Comparison of ENCODE assay signal across 23 mouse cellular contexts in genomic region chr9:60610194-60610593, GRCm38 (mm10).
DNase-seq lines count a peak whose midpoint lies in the region; ATAC-seq and TF ChIP-seq lines count a peak whose summit lies in the region.
"Had no signal": no experiment of that assay in that cellular context is flagged by ENCODE, and none has a peak within 500 bp of the region (broad histone marks: within the 10 kb centered on the region; RNA-seq: fewer than 3 reads in every experiment).

No protein-coding gene starts in this region.

- no peaks in the 10 kb centered on the region for H3K36me3 ChIP-seq in liver, postnatal 0 days (replicated peaks; ENCODE audit: insufficient read depth, low read length)
- H3K36me3 ChIP-seq in liver, embryonic 12.5 days, result no peaks in the 10 kb centered on the region
- H3K36me3 ChIP-seq in intestine, embryonic 15.5 days, result no peaks in the 10 kb centered on the region; the same call in 1 of the 2 replicates
- no peaks in the 10 kb centered on the region for H3K36me3 ChIP-seq in intestine, postnatal 0 days (ENCODE audit: control insufficient read depth, insufficient read depth)
- H3K36me3 ChIP-seq: stomach, embryonic 15.5 days had no signal

- ATAC-seq in liver, postnatal 0 days, result no peak
- no peak for ATAC-seq in liver, embryonic 12.5 days
- peak; percentile 75 for ATAC-seq in intestine, embryonic 15.5 days
- 0 out of 2 replicates have a peak, but pooled peaks have one; percentile 24 for ATAC-seq in intestine, postnatal 0 days
- ATAC-seq: forebrain, embryonic 16.5 days; inflammation-experienced regulatory T-cells, adult 6 months had no signal

- no peaks in the 10 kb centered on the region for H3K27me3 ChIP-seq in liver, postnatal 0 days (ENCODE audit: insufficient read depth, low read length)
- H3K27me3 ChIP-seq in liver, embryonic 12.5 days (replicated peaks), result no peaks in the 10 kb centered on the region
- H3K27me3 ChIP-seq in intestine, embryonic 15.5 days (replicated peaks), result no peaks in the 10 kb centered on the region
- no peaks in the 10 kb centered on the region for H3K27me3 ChIP-seq in intestine, postnatal 0 days (replicated peaks; ENCODE audit: control insufficient read depth, insufficient read depth, low read length)
- H3K27me3 ChIP-seq: neural tube, embryonic 15.5 days; stomach, embryonic 15.5 days had no signal

- 59% methylated on average over 13 of the region's 13 CpGs for WGBS in liver, postnatal 0 days (ENCODE audit: insufficient replicate concordance)
- 61% methylated on average over 13 of the region's 13 CpGs for WGBS in liver, embryonic 12.5 days (ENCODE audit: insufficient replicate concordance)
- 49% methylated on average over 13 of the region's 13 CpGs for WGBS in intestine, embryonic 15.5 days
- WGBS in intestine, postnatal 0 days, result 28% methylated on average over 13 of the region's 13 CpGs

- no peak overlapping the region for H3K9ac ChIP-seq in liver, postnatal 0 days (replicated peaks)
- H3K9ac ChIP-seq in liver, embryonic 12.5 days, result no peak overlapping the region
- no peak overlapping the region for H3K9ac ChIP-seq in intestine, embryonic 15.5 days
- no peak overlapping the region for H3K9ac ChIP-seq in intestine, postnatal 0 days (ENCODE audit: low read depth, low read length)
- H3K9ac ChIP-seq: hindbrain, embryonic 14.5 days; liver, embryonic 14.5 days; neural tube, embryonic 15.5 days; stomach, embryonic 15.5 days had no signal

- no peak for TF ChIP-seq EP300 in liver, postnatal 0 days (IDR thresholded peaks at IDR 0.05; ENCODE audit: low read depth)

- H3K4me2 ChIP-seq in liver, postnatal 0 days (ENCODE audit: low read depth, low read length), result 0 out of 2 replicates have a peak overlapping the region, but pooled peaks have one; percentile 18
- H3K4me2 ChIP-seq in liver, embryonic 12.5 days, result no peak overlapping the region
- no peak overlapping the region; the same call in 1 of the 2 replicates for H3K4me2 ChIP-seq in intestine, embryonic 15.5 days (replicated peaks)
- H3K4me2 ChIP-seq in intestine, postnatal 0 days (replicated peaks; ENCODE audit: low read depth), result peak overlapping the region; percentile 41; the same call in 1 of the 2 replicates
- H3K4me2 ChIP-seq: hindbrain, embryonic 14.5 days; neural tube, embryonic 15.5 days; stomach, embryonic 15.5 days had no signal

- no peak for DNase-seq in liver, postnatal 0 days
- peak; percentile 17 for DNase-seq in kidney, postnatal 10 days
- DNase-seq in B cell, adult 2 months, result no peak
- no peak for DNase-seq in gastrocnemius, adult 8-10 months (ENCODE audit: low spot score in 2 of 2)
- DNase-seq in left cerebral cortex, adult 18-20 months (ENCODE audit: low spot score in 2 of 2), result no peak
- DNase-seq: adrenal gland, adult 2 months; cerebellum, adult 11 months; cerebellum, postnatal 10 days; gastrocnemius, postnatal 25 days; heart, postnatal 4 days; layer of hippocampus, postnatal 36 days had no signal

- no peak overlapping the region for H3K27ac ChIP-seq in liver, postnatal 0 days (ENCODE audit: low read depth)
- H3K27ac ChIP-seq in liver, embryonic 12.5 days, result no peak overlapping the region
- H3K27ac ChIP-seq in intestine, embryonic 15.5 days, result no peak overlapping the region
- peak overlapping the region; percentile 28; the same call in 1 of the 2 replicates for H3K27ac ChIP-seq in intestine, postnatal 0 days (ENCODE audit: low read depth, low read length)
- H3K27ac ChIP-seq: embryonic facial prominence, embryonic 10.5 days; hindbrain, embryonic 14.5 days; liver, embryonic 14.5 days; macrophage; neural tube, embryonic 15.5 days; stomach, embryonic 15.5 days had no signal

- H3K4me1 ChIP-seq in liver, postnatal 0 days (ENCODE audit: insufficient read depth), result no peaks in the 10 kb centered on the region
- no peaks in the 10 kb centered on the region for H3K4me1 ChIP-seq in liver, embryonic 12.5 days
- H3K4me1 ChIP-seq in intestine, embryonic 15.5 days (replicated peaks), result no peaks in the 10 kb centered on the region
- no peaks in the 10 kb centered on the region; the same call in none of the 2 replicates for H3K4me1 ChIP-seq in intestine, postnatal 0 days (replicated peaks; ENCODE audit: control insufficient read depth, insufficient read depth, low read length)
- H3K4me1 ChIP-seq: embryonic facial prominence, embryonic 10.5 days; neural tube, embryonic 15.5 days; stomach, embryonic 15.5 days had no signal

- no peak overlapping the region for H3K4me3 ChIP-seq in liver, postnatal 0 days (ENCODE audit: low read depth, low read length)
- no peak overlapping the region for H3K4me3 ChIP-seq in liver, embryonic 12.5 days
- H3K4me3 ChIP-seq in intestine, embryonic 15.5 days (replicated peaks), result no peak overlapping the region
- H3K4me3 ChIP-seq in intestine, postnatal 0 days (ENCODE audit: low read depth, low read length), result no peak overlapping the region
- H3K4me3 ChIP-seq: embryonic facial prominence, embryonic 10.5 days; midbrain, embryonic 10.5 days; neural tube, embryonic 15.5 days; stomach, embryonic 15.5 days had no signal

- TF ChIP-seq CTCF in liver, postnatal 0 days (IDR thresholded peaks at IDR 0.05; ENCODE audit: low read depth), result no peak
- no peak for TF ChIP-seq CTCF in intestine, postnatal 0 days (IDR thresholded peaks at IDR 0.05; ENCODE audit: low read depth)

- no peaks in the 10 kb centered on the region for H3K9me3 ChIP-seq in liver, postnatal 0 days (ENCODE audit: low read length)
- no peaks in the 10 kb centered on the region for H3K9me3 ChIP-seq in liver, embryonic 12.5 days (replicated peaks)
- no peaks in the 10 kb centered on the region for H3K9me3 ChIP-seq in intestine, embryonic 15.5 days
- H3K9me3 ChIP-seq in intestine, postnatal 0 days (ENCODE audit: control insufficient read depth), result no peaks in the 10 kb centered on the region
- H3K9me3 ChIP-seq: embryonic facial prominence, embryonic 10.5 days; midbrain, embryonic 10.5 days; neural tube, embryonic 15.5 days; stomach, embryonic 15.5 days had no signal

Comparison
In these comparisons a context has a peak if more than half of its experiments do, and no peak if none do; other contexts are left out.
1. H3K4me2 ChIP-seq: peak in liver, postnatal 0 days (single experiment) and intestine, postnatal 0 days (single experiment); none in liver, embryonic 12.5 days (single experiment) and intestine, embryonic 15.5 days (single experiment).
2. ATAC-seq: peak in intestine, embryonic 15.5 days (single experiment) and intestine, postnatal 0 days (single experiment); none in liver, postnatal 0 days (single experiment) and liver, embryonic 12.5 days (single experiment).